Mouse (Mus musculus) hindbrain, embryonic 11.5 days (tissue): ENCODE data around the gene Prpf38b. TPM values are rescaled to one million over a fixed set of nuclear protein-coding genes. Genes with fewer than 3 reads are reported as not detected.

Experiments
- ATAC-seq: fragments of 200-750 bp; cut with Nextera tagmentation; 2 replicates; pipeline ENCODE4 v1.8.0; 2017; ENCODE audit warnings: mild to moderate bottlenecking, moderate TSS enrichment, moderate library complexity; ENCODE audit not compliant: low FRiP score
- DNase-seq: peaks from one replicate; pipeline ENCODE4 v3.0.0-alpha.2; 2015; ENCODE audit warnings: low spot score
- H3K27ac ChIP-seq: fragments of 300-500 bp; sonication (generic); 2 replicates; pipeline ENCODE4 v1.5.1; 2014; ENCODE audit warnings: mild to moderate bottlenecking, low read depth, low read length
- H3K27me3 ChIP-seq: fragments of 300-500 bp; sonication (generic); 2 replicates; pipeline ENCODE4 v1.6.1; 2014; ENCODE audit warnings: mild to moderate bottlenecking, low read length, moderate library complexity, mixed read lengths; ENCODE audit not compliant: control insufficient read depth, insufficient read depth
- H3K36me3 ChIP-seq: fragments of 300-500 bp; sonication (generic); 2 replicates; pipeline ENCODE4 v1.6.1; 2014; ENCODE audit warnings: mild to moderate bottlenecking, low read length, moderate library complexity, mixed read lengths; ENCODE audit not compliant: control insufficient read depth, insufficient read depth
- H3K4me1 ChIP-seq: fragments of 300-500 bp; sonication (generic); replicated peaks from 2 replicates; pipeline ENCODE4 v1.6.1; 2014; ENCODE audit warnings: low read length, mixed read lengths; ENCODE audit not compliant: control insufficient read depth, insufficient read depth
- H3K4me2 ChIP-seq: fragments of 300-500 bp; sonication (generic); replicated peaks from 2 replicates; pipeline ENCODE4 v1.6.1; 2014; ENCODE audit warnings: mild to moderate bottlenecking, low read depth, low read length
- H3K4me3 ChIP-seq: fragments of 300-500 bp; sonication (generic); 2 replicates; pipeline ENCODE4 v1.5.1; 2014; ENCODE audit warnings: low read depth, low read length
- H3K9ac ChIP-seq: fragments of 300-500 bp; sonication (generic); 2 replicates; pipeline ENCODE4 v1.6.1; 2014; ENCODE audit warnings: low read depth, low read length
- H3K9me3 ChIP-seq: fragments of 300-500 bp; sonication (generic); 2 replicates; pipeline ENCODE4 v1.6.1; 2016; ENCODE audit warnings: low read length; ENCODE audit not compliant: control insufficient read depth
- WGBS: fragments of 180-500 bp; shearing (Covaris S2); extraction: QIAGEN DNeasy Blood & Tissue Kit; methylation state at CpG from one replicate; pipeline ENCODE4 v1.1.7; 2014; 5-methylcytosine and 5-hydroxymethylcytosine counted together
- polyA plus RNA-seq: library from polyadenylated mRNA; unstranded; fragments of >200 nt; fragmentation: Nextera tagmentation; extraction: Ambion mirVana; gene quantifications from 2 replicates; pipeline ENCODE4 v1.2.1, GENCODE M21; 2014

The Prpf38b gene
- polyA plus RNA-seq, 1 experiment from 2014 or later = 85.3 TPM

GRCm38 (mm10) chr3:108911081-108911547, 413 bp downstream of the Prpf38b start:
- peak overlapping the region; percentile 97 for H3K27ac ChIP-seq
- peak; percentile 88 for ATAC-seq
- under 1% methylated on average over 38 of the region's 44 CpGs for WGBS
- no peaks in the 10 kb centered on the region for H3K27me3 ChIP-seq
- H3K4me3 ChIP-seq = peak overlapping the region; percentile 97
- H3K9ac ChIP-seq = peak overlapping the region; percentile 92
- no peaks in the 10 kb centered on the region for H3K36me3 ChIP-seq
- peak overlapping the region; percentile 89 for H3K4me2 ChIP-seq
- DNase-seq = peak; percentile 69
- no peaks in the 10 kb centered on the region for H3K4me1 ChIP-seq
- H3K9me3 ChIP-seq = no peaks in the 10 kb centered on the region

GRCm38 (mm10) chr3:108910303-108911080, 1.0 kb downstream of the Prpf38b start:
- 1% methylated on average over 29 of the region's 32 CpGs for WGBS
- peak overlapping the region; percentile 89 for H3K4me2 ChIP-seq
- H3K36me3 ChIP-seq = no peaks in the 10 kb centered on the region
- H3K9ac ChIP-seq = peak overlapping the region; percentile 92
- DNase-seq (peak; percentile 38), ATAC-seq (no peak)
- no peaks in the 10 kb centered on the region for H3K9me3 ChIP-seq
- peak overlapping the region; percentile 97 for H3K27ac ChIP-seq
- no peaks in the 10 kb centered on the region for H3K4me1 ChIP-seq
- peak overlapping the region; percentile 97 for H3K4me3 ChIP-seq
- no peaks in the 10 kb centered on the region for H3K27me3 ChIP-seq

GRCm38 (mm10) chr3:108902934-108903333, 8.6 kb downstream of the Prpf38b start:
- Histone ChIP-seq H3K36me3 (peaks cover 10% of the 10 kb centered on the region; the same call in 1 of the 2 replicates), H3K27ac (no peak overlapping the region), H3K4me2 (no peak overlapping the region), H3K4me3 (no peak overlapping the region), H3K9ac (no peak overlapping the region), H3K9me3 (no peaks in the 10 kb centered on the region), H3K27me3 (no peaks in the 10 kb centered on the region), H3K4me1 (no peaks in the 10 kb centered on the region)
- 97% methylated on average over 6 of the region's 6 CpGs for WGBS
- ATAC-seq (no peak), DNase-seq (no peak)

- 61% methylated on average over 2 of the region's 2 CpGs for WGBS
- no peak overlapping the region for H3K9ac ChIP-seq
- no peaks in the 10 kb centered on the region for H3K4me1 ChIP-seq
- no peaks in the 10 kb centered on the region for H3K27me3 ChIP-seq
- ATAC-seq (no peak), DNase-seq (no peak)
- H3K4me2 ChIP-seq = no peak overlapping the region
- no peak overlapping the region for H3K27ac ChIP-seq
- H3K36me3 ChIP-seq = peaks cover 10% of the 10 kb centered on the region; the same call in 1 of the 2 replicates
- no peaks in the 10 kb centered on the region for H3K9me3 ChIP-seq
- H3K4me3 ChIP-seq = no peak overlapping the region
Observed at GRCm38 (mm10) chr3:108902038-108902437, 9.5 kb downstream of the Prpf38b start.

- Histone ChIP-seq H3K4me3 (no peak overlapping the region), H3K27me3 (no peaks in the 10 kb centered on the region), H3K4me2 (no peak overlapping the region), H3K27ac (no peak overlapping the region), H3K36me3 (peaks cover 10% of the 10 kb centered on the region; the same call in 1 of the 2 replicates), H3K4me1 (no peaks in the 10 kb centered on the region), H3K9me3 (no peaks in the 10 kb centered on the region), H3K9ac (no peak overlapping the region)
- 80% methylated on average over 5 of the region's 5 CpGs for WGBS
- DNase-seq (no peak), ATAC-seq (no peak)
Observed at GRCm38 (mm10) chr3:108900681-108901080, 10.8 kb downstream of the Prpf38b start.

- no peak overlapping the region for H3K4me3 ChIP-seq
- no peak overlapping the region for H3K9ac ChIP-seq
- peaks cover 10% of the 10 kb centered on the region; the same call in 1 of the 2 replicates for H3K36me3 ChIP-seq
- no peaks in the 10 kb centered on the region for H3K4me1 ChIP-seq
- no peaks in the 10 kb centered on the region for H3K9me3 ChIP-seq
- no peak for ATAC-seq
- H3K27me3 ChIP-seq = no peaks in the 10 kb centered on the region
- 84% methylated on average over 3 of the region's 3 CpGs for WGBS
- no peak for DNase-seq
- no peak overlapping the region for H3K4me2 ChIP-seq
- H3K27ac ChIP-seq = no peak overlapping the region
Observed at GRCm38 (mm10) chr3:108900147-108900546, 11.4 kb downstream of the Prpf38b start.

- no peak overlapping the region for H3K27ac ChIP-seq
- H3K9me3 ChIP-seq = no peaks in the 10 kb centered on the region
- no peak overlapping the region for H3K4me3 ChIP-seq
- no peaks in the 10 kb centered on the region for H3K4me1 ChIP-seq
- H3K27me3 ChIP-seq = no peaks in the 10 kb centered on the region
- H3K36me3 ChIP-seq = no peaks in the 10 kb centered on the region; the same call in 1 of the 2 replicates
- no peak overlapping the region for H3K9ac ChIP-seq
- WGBS = 94% methylated on average over 4 of the region's 4 CpGs
- ATAC-seq (no peak), DNase-seq (no peak)
- no peak overlapping the region for H3K4me2 ChIP-seq
Observed at GRCm38 (mm10) chr3:108898640-108899039, 12.9 kb downstream of the Prpf38b start.

- Histone ChIP-seq H3K27me3 (no peaks in the 10 kb centered on the region), H3K4me3 (no peak overlapping the region), H3K9ac (no peak overlapping the region), H3K9me3 (no peaks in the 10 kb centered on the region), H3K36me3 (no peaks in the 10 kb centered on the region), H3K27ac (no peak overlapping the region), H3K4me2 (no peak overlapping the region), H3K4me1 (no peaks in the 10 kb centered on the region)
- WGBS = 82% methylated on average over 4 of the region's 4 CpGs
- no peak for DNase-seq
- ATAC-seq = no peak
Observed at GRCm38 (mm10) chr3:108892914-108893313, 18.6 kb downstream of the Prpf38b start.

- Histone ChIP-seq H3K4me1 (no peaks in the 10 kb centered on the region), H3K4me2 (no peak overlapping the region), H3K27ac (no peak overlapping the region), H3K9ac (no peak overlapping the region), H3K36me3 (no peaks in the 10 kb centered on the region), H3K9me3 (no peaks in the 10 kb centered on the region), H3K4me3 (no peak overlapping the region), H3K27me3 (no peaks in the 10 kb centered on the region)
- WGBS = 92% methylated on average over 1 of the region's 1 CpGs
- ATAC-seq (no peak), DNase-seq (no peak)
Observed at GRCm38 (mm10) chr3:108892080-108892479, 19.4 kb downstream of the Prpf38b start.
